Mouse (Mus musculus): ENCODE data around the gene Borcs7. TPM values are rescaled to one million over a fixed set of nuclear protein-coding genes. Genes with fewer than 3 reads are reported as not detected.

Borcs7 gene
- polyA plus RNA-seq, 1 experiment from 2014 or later = 19.7 TPM

DNA sequence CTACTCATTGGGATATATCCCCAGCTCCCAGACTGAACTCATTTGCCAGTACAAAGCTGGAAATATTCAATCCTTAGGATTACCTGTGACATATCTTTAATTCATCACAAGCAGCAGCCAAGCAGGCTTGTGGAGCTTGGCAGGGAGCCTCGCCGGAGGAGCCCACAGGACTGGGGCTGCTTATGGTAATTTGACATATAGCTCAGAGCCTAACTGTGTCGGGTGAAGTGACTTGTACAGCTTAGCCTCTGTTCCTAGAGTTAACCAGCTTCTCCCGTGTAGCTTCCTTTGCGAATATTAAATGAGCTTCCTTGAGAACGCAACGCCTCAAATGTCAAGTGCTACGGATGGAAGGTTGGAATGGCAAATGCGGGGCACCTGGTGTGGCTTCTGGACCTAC, 55.0 kb downstream of the Borcs7 start:
- no peak overlapping the region for H3K9ac ChIP-seq (replicated peaks; ENCODE audit: low read depth, low read length)
- no peaks in the 10 kb centered on the region for H3K36me3 ChIP-seq (ENCODE audit: control insufficient read depth, insufficient read depth, low read length)
- H3K27ac ChIP-seq (ENCODE audit: low read length) = no peak overlapping the region
- WGBS = 64% methylated on average over 9 of the region's 9 CpGs
- no peaks in the 10 kb centered on the region for H3K27me3 ChIP-seq (ENCODE audit: control insufficient read depth, insufficient read depth, low read length)
- H3K9me3 ChIP-seq (ENCODE audit: control insufficient read depth, low read depth, low read length) = no peaks in the 10 kb centered on the region
- no peak for ATAC-seq (ENCODE audit: insufficient number of reproducible peaks, insufficient read depth, low FRiP score, low read depth)
- H3K4me2 ChIP-seq (replicated peaks; ENCODE audit: low read depth, low read length) = no peak overlapping the region
- no peaks in the 10 kb centered on the region for H3K4me1 ChIP-seq (ENCODE audit: control insufficient read depth, insufficient read depth, low read length)
- no peak overlapping the region for H3K4me3 ChIP-seq (ENCODE audit: low read depth, low read length)

DNA sequence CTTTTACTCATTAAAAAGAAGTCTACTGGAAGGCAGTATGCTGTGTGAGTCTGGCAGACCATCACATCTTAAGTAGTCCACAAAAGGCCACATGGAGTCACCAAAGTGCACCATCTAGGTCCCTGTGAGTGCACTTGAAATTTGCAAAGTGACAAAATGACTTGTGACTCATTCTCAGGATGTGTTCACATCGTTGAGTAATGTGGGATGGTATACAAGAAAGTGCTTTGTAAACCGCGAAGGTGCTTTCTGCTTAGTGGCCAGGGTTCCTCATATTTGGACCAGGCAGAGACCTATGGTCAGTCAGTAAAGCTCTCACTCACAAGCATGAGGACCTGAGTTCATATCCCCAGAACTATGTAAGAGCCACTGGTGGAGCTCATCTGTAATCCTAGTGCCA, 58.1 kb downstream of the Borcs7 start:
- H3K4me1 ChIP-seq (ENCODE audit: control insufficient read depth, insufficient read depth, low read length) = no peaks in the 10 kb centered on the region
- H3K4me2 ChIP-seq (replicated peaks; ENCODE audit: low read depth, low read length) = no peak overlapping the region
- no peak overlapping the region for H3K27ac ChIP-seq (ENCODE audit: low read length)
- H3K9ac ChIP-seq (replicated peaks; ENCODE audit: low read depth, low read length) = no peak overlapping the region
- H3K27me3 ChIP-seq (ENCODE audit: control insufficient read depth, insufficient read depth, low read length) = no peaks in the 10 kb centered on the region
- no peak for ATAC-seq (ENCODE audit: insufficient number of reproducible peaks, insufficient read depth, low FRiP score, low read depth)
- no peaks in the 10 kb centered on the region for H3K9me3 ChIP-seq (ENCODE audit: control insufficient read depth, low read depth, low read length)
- 80% methylated on average over 3 of the region's 3 CpGs for WGBS
- H3K4me3 ChIP-seq (ENCODE audit: low read depth, low read length) = no peak overlapping the region
- H3K36me3 ChIP-seq (ENCODE audit: control insufficient read depth, insufficient read depth, low read length) = no peaks in the 10 kb centered on the region

DNA sequence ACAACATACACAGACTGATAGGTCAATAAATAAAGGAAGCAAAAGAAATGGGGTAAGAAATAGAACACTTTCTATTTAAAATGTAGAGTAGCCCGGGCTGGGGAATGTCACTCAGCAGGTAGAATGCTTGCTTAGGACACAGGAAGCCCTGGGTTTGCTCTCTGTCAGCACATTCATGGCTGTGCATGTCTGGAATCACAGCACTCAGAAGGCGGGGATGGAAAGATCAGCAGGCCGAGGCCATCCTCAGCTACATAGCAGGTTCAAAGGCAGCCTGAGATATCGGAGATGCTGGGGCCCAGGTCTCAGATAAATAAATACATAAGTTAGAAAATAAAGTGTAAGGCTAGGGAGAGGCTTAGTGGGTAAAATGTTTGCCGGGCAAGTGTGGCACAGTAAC, 62.5 kb downstream of the Borcs7 start:
- H3K4me3 ChIP-seq (ENCODE audit: low read depth, low read length) = no peak overlapping the region
- H3K9me3 ChIP-seq (ENCODE audit: control insufficient read depth, low read depth, low read length) = no peaks in the 10 kb centered on the region
- no peak overlapping the region for H3K27ac ChIP-seq (ENCODE audit: low read length)
- no peak for ATAC-seq (ENCODE audit: insufficient number of reproducible peaks, insufficient read depth, low FRiP score, low read depth)
- 80% methylated on average over 5 of the region's 5 CpGs for WGBS
- H3K27me3 ChIP-seq (ENCODE audit: control insufficient read depth, insufficient read depth, low read length) = no peaks in the 10 kb centered on the region
- no peak overlapping the region for H3K4me2 ChIP-seq (replicated peaks; ENCODE audit: low read depth, low read length)
- H3K9ac ChIP-seq (replicated peaks; ENCODE audit: low read depth, low read length) = no peak overlapping the region
- H3K36me3 ChIP-seq (ENCODE audit: control insufficient read depth, insufficient read depth, low read length) = no peaks in the 10 kb centered on the region
- H3K4me1 ChIP-seq (ENCODE audit: control insufficient read depth, insufficient read depth, low read length) = no peaks in the 10 kb centered on the region

Other genes starting within 250 kb of the Borcs7 start
- gene Trim8, start 188.2 kb upstream of the Borcs7 start, polyA plus RNA-seq (2014; fragmentation: Nextera tagmentation; extraction: Ambion mirVana) = 22.3 and 23.5 TPM in 2 replicates
- gene Arl3, start 116.7 kb upstream of the Borcs7 start, polyA plus RNA-seq (2014; fragmentation: Nextera tagmentation; extraction: Ambion mirVana) = 89.4 and 98.7 TPM in 2 replicates
- 19.3 and 20.8 TPM in 2 replicates for gene Sfxn2, start 116.5 kb upstream of the Borcs7 start, polyA plus RNA-seq (2014; fragmentation: Nextera tagmentation; extraction: Ambion mirVana)
- 35.7 and 37.0 TPM in 2 replicates for gene Wbp1l, start 90.8 kb upstream of the Borcs7 start, polyA plus RNA-seq (2014; fragmentation: Nextera tagmentation; extraction: Ambion mirVana)
- gene Cyp17a1, start 16.7 kb upstream of the Borcs7 start, polyA plus RNA-seq (2014; fragmentation: Nextera tagmentation; extraction: Ambion mirVana) = not detected in 2 replicates
- 23.2 and 26.9 TPM in 2 replicates for gene As3mt, start 17.6 kb downstream of the Borcs7 start, polyA plus RNA-seq (2014; fragmentation: Nextera tagmentation; extraction: Ambion mirVana)
- gene Cnnm2, start 71.7 kb downstream of the Borcs7 start, polyA plus RNA-seq (2014; fragmentation: Nextera tagmentation; extraction: Ambion mirVana) = 2.5 and 4.1 TPM in 2 replicates

All from stomach, embryonic 14.5 days (tissue).